Mouse (Mus musculus): ENCODE results near the gene Mcf2. TPM values are rescaled to one million over a fixed set of nuclear protein-coding genes. Genes with fewer than 3 reads are reported as not detected.

The Mcf2 gene
- polyA plus RNA-seq (2012; rRNA removed): not detected in 2 replicates

- TF ChIP-seq POLR2A (IDR thresholded peaks at IDR 0.05; ENCODE audit: borderline replicate concordance, extremely low read depth, low read depth, low read length): no peak
- no peak for TF ChIP-seq CTCF (IDR thresholded peaks at IDR 0.05; ENCODE audit: insufficient read depth, low read length)
- DNase-seq: peak; percentile 1
- no peaks in the 10 kb centered on the region for H3K4me1 ChIP-seq (ENCODE audit: control insufficient read depth, insufficient read depth, low read length)
- WGBS: 23% methylated on average over 28 of the region's 28 CpGs
- no peak within 1 kb of the TSS for H3K4me3 ChIP-seq (replicated peaks; ENCODE audit: extremely low read depth, low read depth, low read length)
Measured at GRCm38 (mm10) chrX:60178744-60179458, at the start of gene Mcf2. Gene Mcf2 (minus strand): TSS chrX:60179089.

GRCm38 (mm10) chrX:60187726-60188125 lies 8.8 kb upstream of the Mcf2 start:
- Histone ChIP-seq H3K4me3 (replicated peaks; ENCODE audit: extremely low read depth, low read depth, low read length) (no peak overlapping the region), H3K4me1 (ENCODE audit: control insufficient read depth, insufficient read depth, low read length) (no peaks in the 10 kb centered on the region)
- WGBS: 35% methylated on average over 1 of the region's 1 CpGs
- no peak for DNase-seq
- TF ChIP-seq POLR2A (IDR thresholded peaks at IDR 0.05; ENCODE audit: borderline replicate concordance, extremely low read depth, low read depth, low read length) (no peak), CTCF (IDR thresholded peaks at IDR 0.05; ENCODE audit: insufficient read depth, low read length) (no peak)

GRCm38 (mm10) chrX:60182611-60183010 lies 3.7 kb upstream of the Mcf2 start:
- no peaks in the 10 kb centered on the region for H3K4me1 ChIP-seq (ENCODE audit: control insufficient read depth, insufficient read depth, low read length)

GRCm38 (mm10) chrX:60178025-60178743 lies 705 bp downstream of the Mcf2 start:
- DNase-seq: no peak

More at GRCm38 (mm10) chrX:60182611-60183010, 3.7 kb upstream of the Mcf2 start:
- DNase-seq: no peak
- H3K4me3 ChIP-seq (replicated peaks; ENCODE audit: extremely low read depth, low read depth, low read length): no peak overlapping the region
- TF ChIP-seq POLR2A (IDR thresholded peaks at IDR 0.05; ENCODE audit: borderline replicate concordance, extremely low read depth, low read depth, low read length): no peak
- TF ChIP-seq CTCF (IDR thresholded peaks at IDR 0.05; ENCODE audit: insufficient read depth, low read length): no peak
- WGBS: 56% methylated on average over 3 of the region's 3 CpGs

GRCm38 (mm10) chrX:60170106-60170505 lies 8.8 kb downstream of the Mcf2 start:
- TF ChIP-seq CTCF (IDR thresholded peaks at IDR 0.05; ENCODE audit: insufficient read depth, low read length) (no peak), POLR2A (IDR thresholded peaks at IDR 0.05; ENCODE audit: borderline replicate concordance, extremely low read depth, low read depth, low read length) (no peak)
- 83% methylated on average over 5 of the region's 5 CpGs for WGBS
- Histone ChIP-seq H3K4me3 (replicated peaks; ENCODE audit: extremely low read depth, low read depth, low read length) (no peak overlapping the region), H3K4me1 (ENCODE audit: control insufficient read depth, insufficient read depth, low read length) (no peaks in the 10 kb centered on the region)
- DNase-seq: no peak

More at GRCm38 (mm10) chrX:60178025-60178743, 705 bp downstream of the Mcf2 start:
- TF ChIP-seq POLR2A (IDR thresholded peaks at IDR 0.05; ENCODE audit: borderline replicate concordance, extremely low read depth, low read depth, low read length): no peak
- no peak for TF ChIP-seq CTCF (IDR thresholded peaks at IDR 0.05; ENCODE audit: insufficient read depth, low read length)
- Histone ChIP-seq H3K4me3 (replicated peaks; ENCODE audit: extremely low read depth, low read depth, low read length) (no peak overlapping the region), H3K4me1 (ENCODE audit: control insufficient read depth, insufficient read depth, low read length) (no peaks in the 10 kb centered on the region)
- WGBS: 18% methylated on average over 19 of the region's 19 CpGs

GRCm38 (mm10) chrX:60169511-60169910 lies 9.4 kb downstream of the Mcf2 start:
- TF ChIP-seq POLR2A (IDR thresholded peaks at IDR 0.05; ENCODE audit: borderline replicate concordance, extremely low read depth, low read depth, low read length) (no peak), CTCF (IDR thresholded peaks at IDR 0.05; ENCODE audit: insufficient read depth, low read length) (no peak)
- no peaks in the 10 kb centered on the region for H3K4me1 ChIP-seq (ENCODE audit: control insufficient read depth, insufficient read depth, low read length)
- H3K4me3 ChIP-seq (replicated peaks; ENCODE audit: extremely low read depth, low read depth, low read length): no peak overlapping the region
- DNase-seq: no peak
- 64% methylated on average over 2 of the region's 2 CpGs for WGBS

GRCm38 (mm10) chrX:60168796-60169195 lies 10.1 kb downstream of the Mcf2 start:
- Histone ChIP-seq H3K4me1 (ENCODE audit: control insufficient read depth, insufficient read depth, low read length) (no peaks in the 10 kb centered on the region), H3K4me3 (replicated peaks; ENCODE audit: extremely low read depth, low read depth, low read length) (no peak overlapping the region)
- DNase-seq: no peak
- 58% methylated on average over 2 of the region's 2 CpGs for WGBS
- TF ChIP-seq CTCF (IDR thresholded peaks at IDR 0.05; ENCODE audit: insufficient read depth, low read length) (no peak), POLR2A (IDR thresholded peaks at IDR 0.05; ENCODE audit: borderline replicate concordance, extremely low read depth, low read depth, low read length) (no peak)

- H3K4me1 ChIP-seq (ENCODE audit: control insufficient read depth, insufficient read depth, low read length): no peaks in the 10 kb centered on the region
- no peak for TF ChIP-seq CTCF (IDR thresholded peaks at IDR 0.05; ENCODE audit: insufficient read depth, low read length)
- TF ChIP-seq POLR2A (IDR thresholded peaks at IDR 0.05; ENCODE audit: borderline replicate concordance, extremely low read depth, low read depth, low read length): no peak
- no peak overlapping the region for H3K4me3 ChIP-seq (replicated peaks; ENCODE audit: extremely low read depth, low read depth, low read length)
- DNase-seq: no peak
- WGBS: 26% methylated on average over 13 of the region's 13 CpGs
Measured at GRCm38 (mm10) chrX:60147268-60147974, 31.5 kb downstream of the Mcf2 start.

GRCm38 (mm10) chrX:60075359-60075758 lies 103.5 kb downstream of the Mcf2 start:
- WGBS: 74% methylated on average over 1 of the region's 1 CpGs
- no peak overlapping the region for H3K4me3 ChIP-seq (replicated peaks; ENCODE audit: extremely low read depth, low read depth, low read length)
- no peak for DNase-seq
- TF ChIP-seq CTCF (IDR thresholded peaks at IDR 0.05; ENCODE audit: insufficient read depth, low read length): no peak
- no peak for TF ChIP-seq POLR2A (IDR thresholded peaks at IDR 0.05; ENCODE audit: borderline replicate concordance, extremely low read depth, low read depth, low read length)
- no peaks in the 10 kb centered on the region for H3K4me1 ChIP-seq (ENCODE audit: control insufficient read depth, insufficient read depth, low read length)

All from lung, adult 2 months (tissue).